Mouse (Mus musculus) megakaryocyte-erythroid progenitor cell, adult 5-6 weeks (primary cell): ENCODE data around the gene St8sia1. TPM values are rescaled to one million over a fixed set of nuclear protein-coding genes. Genes with fewer than 3 reads are reported as not detected.

ENCODE experiments used
- ATAC-seq: replicated peaks from 2 replicates; pipeline ENCODE4 v1.8.0; 2016; ENCODE audit warnings: mild to moderate bottlenecking, inconsistent platforms; ENCODE audit not compliant: severe bottlenecking, poor library complexity, low FRiP score, low TSS enrichment
- total RNA-seq, 2 experiments: library from RNA; stranded (forward) in 1 of 2; stranded (reverse) in 1 of 2; fragments of 200-1000, 215-1000 nt in 1 of 2; fragments of >200 nt in 1 of 2; fragmentation: Nextera tagmentation in 1 of 2; gene quantifications; 2 replicates each; pipeline ENCODE4 v1.2.3; 2014 to 2017

Gene St8sia1
- total RNA-seq, 2 experiments from 2014 or later: 1.1 TPM; not detected in 1

- ATAC-seq: no peak
These were observed 116.2 kb downstream of the St8sia1 start for GRCm38 (mm10) chr6:142847914-142848674.

DNA sequence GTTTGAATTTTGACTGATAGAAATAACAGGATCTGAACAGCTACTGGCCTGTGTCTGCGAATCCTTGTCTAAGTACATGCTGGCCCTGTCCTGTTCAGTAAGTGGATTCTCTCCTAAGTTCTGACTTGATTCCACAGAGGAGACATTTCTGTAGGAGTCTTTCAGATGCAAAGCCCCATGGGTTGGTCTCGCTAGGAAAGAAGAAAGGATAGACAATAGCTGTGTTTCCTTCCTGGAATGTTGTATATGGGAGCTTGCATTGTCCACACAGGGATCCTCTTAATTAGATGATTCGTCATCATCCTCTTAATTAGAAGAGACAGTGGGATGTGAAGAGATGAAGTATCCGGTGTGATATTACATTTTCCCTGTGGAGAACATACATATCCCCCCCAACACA, 117.4 kb downstream of the St8sia1 start:
- ATAC-seq: no peak

DNA sequence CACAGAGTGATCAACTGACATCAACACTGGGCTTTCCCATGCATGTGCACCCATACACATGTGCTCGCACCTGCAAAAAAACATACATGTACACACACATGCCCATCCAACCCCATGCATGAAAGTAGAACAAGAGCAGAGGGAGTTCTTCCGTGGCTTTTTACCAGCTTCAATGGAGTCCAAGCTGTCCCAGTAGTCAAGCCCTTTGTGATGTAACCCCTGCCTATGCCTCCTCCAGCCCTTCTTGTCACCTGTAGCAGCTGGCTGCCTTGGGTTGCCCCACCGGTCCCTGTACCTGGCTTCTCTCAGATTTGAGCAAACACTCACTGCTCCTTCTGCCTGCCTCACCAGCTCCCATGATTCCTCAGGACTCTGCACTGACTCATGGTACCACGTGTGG, 119.2 kb downstream of the St8sia1 start:
- ATAC-seq: no peak

- no peak for ATAC-seq
These were observed 120.2 kb downstream of the St8sia1 start for GRCm38 (mm10) chr6:142844061-142844460.

GRCm38 (mm10) chr6:142838501-142838900, 125.8 kb downstream of the St8sia1 start:
- no peak for ATAC-seq

DNA sequence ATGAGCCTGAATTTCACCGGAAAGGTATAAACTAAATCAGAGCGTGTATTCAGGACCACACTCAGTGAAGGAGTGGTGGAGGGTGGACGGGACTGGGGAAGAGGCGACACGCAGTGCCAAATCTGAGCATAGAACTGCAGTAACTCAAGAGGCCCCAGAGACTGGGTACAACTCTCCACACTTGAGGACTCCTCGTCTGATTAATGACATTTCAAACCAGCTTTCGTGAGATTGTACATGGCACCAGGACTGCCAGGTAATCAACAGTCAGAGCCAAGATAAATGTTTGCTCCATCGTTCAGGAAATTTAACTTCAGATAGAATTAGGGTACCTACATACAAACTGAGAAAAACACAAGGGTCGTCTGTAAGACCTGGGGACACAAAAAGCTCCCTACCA, 126.9 kb downstream of the St8sia1 start:
- no peak for ATAC-seq

GRCm38 (mm10) chr6:142835726-142836125, 128.5 kb downstream of the St8sia1 start:
- no peak for ATAC-seq

DNA sequence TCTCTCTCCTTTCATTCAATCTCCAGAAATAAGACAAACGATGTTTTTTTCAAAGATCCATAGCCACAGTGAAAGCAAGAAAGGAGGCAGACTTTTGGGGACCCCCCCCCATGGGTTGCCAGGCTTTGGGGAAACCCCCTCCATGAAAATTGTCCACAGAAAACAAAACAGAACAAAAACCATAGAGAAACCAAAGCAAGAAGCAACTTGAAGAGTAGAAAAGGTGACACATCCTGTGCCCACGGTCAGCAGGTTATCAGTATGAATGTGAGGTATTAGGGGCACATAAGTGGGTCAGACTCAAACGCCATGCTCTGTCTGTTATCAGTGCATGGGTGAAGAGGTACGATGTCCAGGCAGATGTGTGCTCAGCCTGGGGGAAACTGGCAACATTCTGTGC, 129.3 kb downstream of the St8sia1 start:
- ATAC-seq: no peak

DNA sequence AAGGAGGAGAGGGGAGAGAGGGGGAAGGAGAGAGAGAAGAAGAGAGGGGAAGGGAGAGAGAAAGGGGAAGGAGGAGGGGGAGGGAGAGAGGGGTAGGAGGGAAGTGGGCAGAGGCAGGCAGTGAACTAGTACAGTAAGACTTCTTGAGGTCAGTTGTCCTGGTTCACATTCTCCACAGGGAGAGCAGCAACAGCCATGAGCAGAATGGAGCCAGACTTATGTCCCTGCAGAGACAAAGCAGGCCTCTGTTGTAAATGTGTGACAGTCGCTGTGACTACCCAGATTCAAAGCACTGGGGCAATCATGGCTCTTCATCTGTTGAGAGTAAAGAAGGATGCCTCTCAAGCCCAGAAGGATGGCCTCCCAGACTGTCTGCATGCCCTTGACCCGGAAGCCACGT, 132.5 kb downstream of the St8sia1 start:
- 0 out of 2 replicates have a peak, but pooled peaks have one; percentile 20 for ATAC-seq

DNA sequence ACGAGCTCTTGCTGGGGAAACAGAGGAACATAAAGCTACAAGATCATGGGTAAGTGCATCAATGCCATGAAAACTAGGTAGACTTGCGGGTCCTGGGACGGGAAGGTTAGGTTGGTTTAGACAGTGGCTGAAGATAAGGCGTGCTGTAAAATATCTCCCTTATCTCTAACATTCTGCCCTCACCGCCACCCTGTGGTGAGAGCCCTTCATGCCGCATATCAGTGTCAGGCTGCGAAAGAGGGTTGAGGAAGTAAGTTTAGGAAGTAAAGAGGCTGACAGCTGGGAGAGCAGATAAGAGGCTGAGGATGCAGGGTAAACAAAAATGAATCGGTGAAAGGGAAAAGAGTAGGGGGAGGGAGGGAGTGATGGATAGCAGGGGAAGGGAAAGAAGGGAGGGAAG, 133.0 kb downstream of the St8sia1 start:
- peak; percentile 93 for ATAC-seq

GRCm38 (mm10) chr6:142830221-142830620, 134.0 kb downstream of the St8sia1 start:
- no peak for ATAC-seq

- no peak for ATAC-seq
These were observed 138.8 kb downstream of the St8sia1 start for GRCm38 (mm10) chr6:142825449-142825848.

- ATAC-seq: peak; percentile 48; the same call in 1 of the 2 replicates
These were observed 141.1 kb downstream of the St8sia1 start for GRCm38 (mm10) chr6:142823008-142823787.

GRCm38 (mm10) chr6:142818306-142818705, 145.9 kb downstream of the St8sia1 start:
- ATAC-seq: no peak

- ATAC-seq: peak; percentile 36; the same call in 1 of the 2 replicates
These were observed 148.7 kb downstream of the St8sia1 start for GRCm38 (mm10) chr6:142815513-142815912.

- ATAC-seq: peak; percentile 68
These were observed 149.7 kb downstream of the St8sia1 start for GRCm38 (mm10) chr6:142814495-142814921.

DNA sequence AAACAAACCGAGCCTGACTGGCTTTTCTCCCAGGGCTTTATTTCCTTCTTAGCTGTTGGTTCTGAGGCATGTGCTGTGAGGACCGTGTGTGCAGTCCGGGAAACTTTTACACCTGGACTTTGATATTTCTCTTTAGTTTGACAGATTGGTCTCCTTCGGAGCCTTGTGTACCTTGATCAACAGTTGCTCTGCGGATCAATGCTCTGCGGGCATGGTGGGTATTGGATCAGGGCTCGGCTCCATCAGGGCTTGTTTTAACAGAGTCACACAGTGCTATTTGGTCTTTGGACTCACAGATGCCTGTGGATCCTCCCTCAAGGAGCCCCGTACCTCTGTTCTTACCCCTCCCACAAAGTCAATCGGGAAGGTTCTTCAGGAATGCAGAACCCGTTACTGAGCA, 150.2 kb downstream of the St8sia1 start:
- no peak for ATAC-seq

GRCm38 (mm10) chr6:142812969-142813368, 151.3 kb downstream of the St8sia1 start:
- ATAC-seq: no peak

DNA sequence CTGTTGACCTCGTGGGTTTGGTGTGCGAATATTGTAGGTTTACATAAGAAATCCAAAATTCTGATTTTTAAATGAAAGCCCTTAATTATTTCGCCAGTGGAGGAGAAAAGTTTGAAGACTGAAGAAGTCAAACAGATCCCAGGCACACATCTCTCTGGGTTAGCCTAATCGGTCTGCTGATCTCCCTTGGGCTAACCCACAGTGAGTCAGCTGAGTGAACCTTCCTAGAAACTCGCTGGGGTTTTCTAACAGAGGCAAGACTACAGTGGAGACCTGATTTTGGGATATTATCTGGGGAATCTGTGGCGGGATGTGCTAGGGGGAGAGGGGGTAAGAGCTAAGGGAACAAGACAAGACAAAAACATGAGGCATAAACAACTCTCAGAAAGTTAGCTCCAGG, 154.0 kb downstream of the St8sia1 start:
- peak; percentile 64 for ATAC-seq

DNA sequence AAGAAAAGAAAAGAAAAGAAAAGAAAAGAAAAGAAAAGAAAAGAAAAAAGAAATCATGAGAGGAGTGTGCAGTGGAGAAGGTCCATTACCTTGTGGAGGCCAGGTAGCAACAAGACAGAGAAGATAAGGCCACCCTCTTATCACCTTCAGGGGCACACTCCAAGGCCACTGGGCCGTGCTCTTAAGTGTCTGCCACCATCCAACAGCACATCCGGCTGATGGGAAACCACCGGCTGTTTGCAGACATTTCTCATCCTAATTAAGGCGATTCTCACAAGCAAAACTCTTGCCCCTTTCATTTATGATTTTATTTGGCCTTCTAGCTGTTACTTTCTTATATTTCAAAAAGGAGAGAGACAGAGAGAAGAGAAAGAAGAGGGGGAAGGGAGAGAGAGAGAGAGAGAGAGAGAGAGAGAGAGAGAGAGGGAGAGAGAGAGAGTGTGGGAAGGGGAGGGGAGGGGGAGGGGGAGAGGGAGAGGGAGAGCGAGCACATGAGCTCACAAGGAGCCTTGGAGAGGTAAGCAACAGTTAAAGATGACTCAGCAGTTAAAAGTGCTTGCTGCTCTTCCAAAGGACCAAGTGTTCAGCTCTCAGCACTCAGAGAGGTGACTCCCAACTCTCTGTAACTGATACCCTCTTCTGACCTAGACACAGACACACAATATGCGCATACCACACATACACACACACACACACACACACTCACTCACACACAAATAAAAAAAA, 154.7 kb downstream of the St8sia1 start:
- ATAC-seq: no peak
